Mouse (Mus musculus): ENCODE data around the gene Gramd1b. TPM values are rescaled to one million over a fixed set of nuclear protein-coding genes. Genes with fewer than 3 reads are reported as not detected.
A peak's percentile ranks its signal among the peaks of the same experiment; 100 is the strongest.

Gene Gramd1b
- polyA plus RNA-seq, 1 experiment: 44.2 TPM

DNA sequence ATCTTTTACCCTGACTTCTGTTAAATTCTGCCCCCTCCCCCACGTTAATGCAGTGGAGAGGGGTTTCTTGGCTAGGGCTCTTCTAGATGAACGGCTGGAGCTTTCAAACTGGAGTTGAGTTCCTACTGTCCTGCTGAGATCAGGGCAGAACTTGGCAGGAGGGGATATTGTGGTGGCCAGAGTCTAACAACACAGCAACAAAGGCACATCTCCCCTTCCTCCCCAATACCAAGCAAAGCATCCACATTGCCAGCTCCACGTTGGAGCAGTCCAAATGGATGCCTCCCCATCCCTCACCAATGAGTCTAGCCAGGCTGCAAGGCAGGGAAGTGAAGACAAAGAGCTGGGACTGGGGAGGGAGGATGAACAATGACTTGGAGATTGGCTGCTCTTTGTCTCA is 49.9 kb downstream of the Gramd1b start:
- TF ChIP-seq POLR2A (IDR thresholded peaks at IDR 0.05; ENCODE audit: borderline replicate concordance, low read depth, low read length) (no peak), CTCF (IDR thresholded peaks at IDR 0.05; ENCODE audit: low read depth, low read length) (no peak)
- H3K4me3 ChIP-seq (ENCODE audit: insufficient read depth, low read length): no peak overlapping the region
- peaks cover 3% of the 10 kb centered on the region; the same call in 1 of the 2 replicates for H3K4me1 ChIP-seq (ENCODE audit: control insufficient read depth, insufficient read depth, low read length)
- H3K27ac ChIP-seq (ENCODE audit: insufficient read depth, low read depth, low read length): no peak overlapping the region

- H3K27ac ChIP-seq (ENCODE audit: insufficient read depth, low read depth, low read length): no peak overlapping the region
- TF ChIP-seq CTCF (IDR thresholded peaks at IDR 0.05; ENCODE audit: low read depth, low read length) (peak; percentile 70), POLR2A (IDR thresholded peaks at IDR 0.05; ENCODE audit: borderline replicate concordance, low read depth, low read length) (no peak)
- H3K4me1 ChIP-seq (ENCODE audit: control insufficient read depth, insufficient read depth, low read length): peaks cover 5% of the 10 kb centered on the region; the same call in 1 of the 2 replicates
- no peak overlapping the region for H3K4me3 ChIP-seq (ENCODE audit: insufficient read depth, low read length)
These were observed 51.9 kb downstream of the Gramd1b start for GRCm38 (mm10) chr9:40479333-40479732.

GRCm38 (mm10) chr9:40478146-40478900 is 52.9 kb downstream of the Gramd1b start:
- Histone ChIP-seq H3K4me1 (ENCODE audit: control insufficient read depth, insufficient read depth, low read length) (peaks cover 5% of the 10 kb centered on the region; the same call in 1 of the 2 replicates), H3K4me3 (ENCODE audit: insufficient read depth, low read length) (no peak overlapping the region), H3K27ac (ENCODE audit: insufficient read depth, low read depth, low read length) (no peak overlapping the region)
- TF ChIP-seq POLR2A (IDR thresholded peaks at IDR 0.05; ENCODE audit: borderline replicate concordance, low read depth, low read length) (no peak), CTCF (IDR thresholded peaks at IDR 0.05; ENCODE audit: low read depth, low read length) (no peak)

DNA sequence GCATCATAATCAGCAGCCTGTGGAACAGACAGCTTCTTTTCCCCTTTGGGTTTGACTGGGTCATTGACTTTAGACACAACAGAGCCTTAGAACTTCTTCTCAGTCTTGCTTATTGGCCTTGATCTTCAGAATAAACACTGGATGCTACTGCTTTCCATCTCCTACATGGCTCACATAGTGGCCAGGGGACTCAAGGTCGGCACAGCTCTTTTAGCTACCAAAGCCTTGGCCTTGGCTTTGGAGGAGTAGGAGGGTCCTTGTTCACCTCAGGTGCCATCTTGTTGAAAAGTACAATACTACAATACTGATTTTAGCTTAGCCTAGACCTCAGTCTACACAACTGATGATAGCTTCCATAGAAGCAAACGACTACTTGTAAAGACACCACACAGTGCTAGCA is 53.6 kb downstream of the Gramd1b start:
- TF ChIP-seq POLR2A (IDR thresholded peaks at IDR 0.05; ENCODE audit: borderline replicate concordance, low read depth, low read length) (no peak), CTCF (IDR thresholded peaks at IDR 0.05; ENCODE audit: low read depth, low read length) (no peak)
- H3K4me1 ChIP-seq (ENCODE audit: control insufficient read depth, insufficient read depth, low read length): peaks cover 5% of the 10 kb centered on the region; the same call in 1 of the 2 replicates
- H3K27ac ChIP-seq (ENCODE audit: insufficient read depth, low read depth, low read length): no peak overlapping the region
- H3K4me3 ChIP-seq (ENCODE audit: insufficient read depth, low read length): no peak overlapping the region

GRCm38 (mm10) chr9:40476098-40476497 is 55.1 kb downstream of the Gramd1b start:
- Histone ChIP-seq H3K4me3 (ENCODE audit: insufficient read depth, low read length) (no peak overlapping the region), H3K4me1 (ENCODE audit: control insufficient read depth, insufficient read depth, low read length) (peaks cover 5% of the 10 kb centered on the region; the same call in 1 of the 2 replicates), H3K27ac (ENCODE audit: insufficient read depth, low read depth, low read length) (no peak overlapping the region)
- TF ChIP-seq POLR2A (IDR thresholded peaks at IDR 0.05; ENCODE audit: borderline replicate concordance, low read depth, low read length) (no peak), CTCF (IDR thresholded peaks at IDR 0.05; ENCODE audit: low read depth, low read length) (no peak)

- TF ChIP-seq POLR2A (IDR thresholded peaks at IDR 0.05; ENCODE audit: borderline replicate concordance, low read depth, low read length): no peak
- TF ChIP-seq CTCF (IDR thresholded peaks at IDR 0.05; ENCODE audit: low read depth, low read length): no peak
- H3K4me1 ChIP-seq (ENCODE audit: control insufficient read depth, insufficient read depth, low read length): peaks cover 5% of the 10 kb centered on the region; the same call in 1 of the 2 replicates
- H3K27ac ChIP-seq (ENCODE audit: insufficient read depth, low read depth, low read length): no peak overlapping the region
- no peak overlapping the region for H3K4me3 ChIP-seq (ENCODE audit: insufficient read depth, low read length)
These were observed 58.1 kb downstream of the Gramd1b start for GRCm38 (mm10) chr9:40472961-40473510.

DNA sequence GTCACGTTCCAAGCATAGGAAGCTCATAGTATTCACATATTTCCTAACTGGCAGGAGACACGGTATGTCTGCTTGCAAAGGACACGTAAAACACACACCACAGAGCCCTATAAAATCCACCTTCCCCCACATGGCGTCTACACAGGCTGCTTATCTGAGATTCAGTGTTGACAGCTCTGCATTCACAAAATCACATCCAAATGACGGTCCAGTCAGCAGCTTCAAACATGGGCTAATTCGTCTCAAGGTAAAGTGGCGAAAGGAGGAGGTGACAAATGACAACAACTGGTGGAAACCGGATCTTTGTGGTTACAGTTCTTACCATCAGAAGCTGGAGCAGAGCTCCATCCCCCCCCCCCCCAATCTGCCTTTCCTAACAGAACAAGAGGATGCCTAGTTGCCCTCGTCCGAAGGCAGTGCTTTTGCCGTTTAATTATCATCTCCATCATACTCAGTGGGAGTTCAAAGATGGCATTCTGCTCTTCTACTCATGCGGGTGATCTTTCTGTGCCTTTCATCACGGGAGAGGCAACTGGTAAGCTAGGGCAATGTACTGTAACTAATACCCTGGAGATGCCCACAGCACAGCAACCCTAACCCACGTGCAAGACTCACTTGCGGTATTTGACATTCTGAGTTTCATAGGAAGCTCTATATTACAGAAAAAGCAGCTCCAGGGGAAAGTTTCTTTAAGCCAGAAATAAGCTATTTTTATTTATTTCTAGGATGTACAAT is 61.6 kb downstream of the Gramd1b start:
- Histone ChIP-seq H3K4me1 (ENCODE audit: control insufficient read depth, insufficient read depth, low read length) (no peaks in the 10 kb centered on the region), H3K4me3 (ENCODE audit: insufficient read depth, low read length) (no peak overlapping the region), H3K27ac (ENCODE audit: insufficient read depth, low read depth, low read length) (no peak overlapping the region)
- TF ChIP-seq CTCF (IDR thresholded peaks at IDR 0.05; ENCODE audit: low read depth, low read length) (no peak), POLR2A (IDR thresholded peaks at IDR 0.05; ENCODE audit: borderline replicate concordance, low read depth, low read length) (no peak)

GRCm38 (mm10) chr9:40466782-40467181 is 64.4 kb downstream of the Gramd1b start:
- H3K4me1 ChIP-seq (ENCODE audit: control insufficient read depth, insufficient read depth, low read length): no peaks in the 10 kb centered on the region
- H3K4me3 ChIP-seq (ENCODE audit: insufficient read depth, low read length): no peak overlapping the region
- no peak overlapping the region for H3K27ac ChIP-seq (ENCODE audit: insufficient read depth, low read depth, low read length)
- no peak for TF ChIP-seq POLR2A (IDR thresholded peaks at IDR 0.05; ENCODE audit: borderline replicate concordance, low read depth, low read length)
- no peak for TF ChIP-seq CTCF (IDR thresholded peaks at IDR 0.05; ENCODE audit: low read depth, low read length)

DNA sequence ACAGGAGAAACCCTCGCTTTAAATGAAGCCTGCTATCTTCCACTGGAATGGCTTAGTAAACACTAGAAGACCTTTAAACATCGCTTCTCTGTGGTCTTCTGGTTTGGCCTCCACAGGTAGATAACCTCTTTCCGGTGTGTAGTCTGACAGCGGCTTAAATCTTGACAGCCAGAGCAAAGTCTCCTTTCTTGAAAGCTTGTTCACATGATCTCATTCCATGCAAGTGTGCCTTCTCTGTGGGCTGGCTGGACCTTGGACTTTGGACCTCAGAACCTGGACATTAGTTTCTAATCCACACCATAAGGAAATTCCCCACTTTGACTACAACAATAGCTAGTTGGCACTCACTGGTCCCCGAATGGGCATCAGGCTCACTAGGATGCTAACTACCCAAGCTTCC is 65.6 kb downstream of the Gramd1b start:
- TF ChIP-seq CTCF (IDR thresholded peaks at IDR 0.05; ENCODE audit: low read depth, low read length) (no peak), POLR2A (IDR thresholded peaks at IDR 0.05; ENCODE audit: borderline replicate concordance, low read depth, low read length) (no peak)
- H3K27ac ChIP-seq (ENCODE audit: insufficient read depth, low read depth, low read length): no peak overlapping the region
- H3K4me1 ChIP-seq (ENCODE audit: control insufficient read depth, insufficient read depth, low read length): no peaks in the 10 kb centered on the region
- H3K4me3 ChIP-seq (ENCODE audit: insufficient read depth, low read length): no peak overlapping the region

DNA sequence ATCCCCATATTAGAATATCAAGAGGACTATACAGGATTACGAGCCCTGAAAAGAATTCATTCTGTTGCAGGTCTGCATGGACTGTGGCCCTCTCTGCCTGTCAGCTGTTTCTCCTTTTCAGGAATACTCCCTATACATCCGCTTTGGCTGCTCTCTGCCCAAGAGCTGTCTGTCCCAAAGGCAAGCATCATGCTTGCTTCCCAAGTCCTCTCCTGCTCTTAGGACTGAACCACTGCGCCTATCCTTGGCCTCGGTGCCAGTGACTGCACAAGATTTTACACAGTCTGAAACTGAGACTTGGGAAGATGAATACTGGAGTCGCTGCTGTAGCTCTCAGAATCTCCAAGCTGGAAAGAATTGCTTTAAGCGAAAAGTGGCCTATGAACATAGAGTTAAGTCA is 68.8 kb downstream of the Gramd1b start:
- no peak overlapping the region for H3K27ac ChIP-seq (ENCODE audit: insufficient read depth, low read depth, low read length)
- TF ChIP-seq CTCF (IDR thresholded peaks at IDR 0.05; ENCODE audit: low read depth, low read length) (no peak), POLR2A (IDR thresholded peaks at IDR 0.05; ENCODE audit: borderline replicate concordance, low read depth, low read length) (no peak)
- H3K4me3 ChIP-seq (ENCODE audit: insufficient read depth, low read length): no peak overlapping the region
- H3K4me1 ChIP-seq (ENCODE audit: control insufficient read depth, insufficient read depth, low read length): peaks cover 10% of the 10 kb centered on the region

All from bone marrow macrophage, adult 2 months (primary cell).